Mouse (Mus musculus) brain, embryonic 14.5 days (tissue): ENCODE results near the gene Pepd. TPM values are rescaled to one million over a fixed set of nuclear protein-coding genes. Genes with fewer than 3 reads are reported as not detected.

Experiments
- DNase-seq: peaks from one replicate; pipeline ENCODE4 v3.0.0-alpha.2; 2011; ENCODE audit warnings: low read depth
- CTCF ChIP-seq: fragments of 200-500 bp; IDR thresholded peaks from 2 replicates; pipeline ENCODE4 v1.5.1; 2012; ENCODE audit warnings: inconsistent platforms, mild to moderate bottlenecking, moderate library complexity, borderline replicate concordance; ENCODE audit not compliant: insufficient read depth, insufficient read length; ENCODE audit errors: extremely low read depth
- POLR2A ChIP-seq: fragments of 200-500 bp; IDR thresholded peaks from 2 replicates; pipeline ENCODE4 v1.6.1; 2012; ENCODE audit warnings: mild to moderate bottlenecking, inconsistent platforms, borderline replicate concordance; ENCODE audit not compliant: poor library complexity, insufficient read depth, insufficient read length, severe bottlenecking; ENCODE audit errors: extremely low read depth
- polyA plus RNA-seq: library from polyadenylated mRNA; depleted of rRNA; stranded (reverse); fragments of >200 nt; gene quantifications from 2 replicates; pipeline ENCODE4 v1.2.3, GENCODE M21; 2012

Pepd gene
- polyA plus RNA-seq, 1 experiment: 41.6 TPM

- no peak for DNase-seq
- TF ChIP-seq POLR2A (no peak), CTCF (no peak)
Measured at GRCm38 (mm10) chr7:34985646-34986045, 73.5 kb downstream of the Pepd start.

- peak; percentile 69 for DNase-seq
- TF ChIP-seq POLR2A (no peak), CTCF (no peak)
Measured at GRCm38 (mm10) chr7:34986575-34987150, 74.5 kb downstream of the Pepd start.

GRCm38 (mm10) chr7:34987258-34987657 lies 75.1 kb downstream of the Pepd start:
- TF ChIP-seq CTCF (no peak), POLR2A (no peak)
- DNase-seq: no peak

- peak; percentile 49 for DNase-seq
Measured at GRCm38 (mm10) chr7:34988488-34988887, 76.3 kb downstream of the Pepd start.

GRCm38 (mm10) chr7:34991731-34992246 lies 79.6 kb downstream of the Pepd start:
- no peak for TF ChIP-seq POLR2A
- TF ChIP-seq CTCF: no peak
- DNase-seq: no peak

More at GRCm38 (mm10) chr7:34988488-34988887, 76.3 kb downstream of the Pepd start:
- TF ChIP-seq CTCF: no peak
- no peak for TF ChIP-seq POLR2A

DNA sequence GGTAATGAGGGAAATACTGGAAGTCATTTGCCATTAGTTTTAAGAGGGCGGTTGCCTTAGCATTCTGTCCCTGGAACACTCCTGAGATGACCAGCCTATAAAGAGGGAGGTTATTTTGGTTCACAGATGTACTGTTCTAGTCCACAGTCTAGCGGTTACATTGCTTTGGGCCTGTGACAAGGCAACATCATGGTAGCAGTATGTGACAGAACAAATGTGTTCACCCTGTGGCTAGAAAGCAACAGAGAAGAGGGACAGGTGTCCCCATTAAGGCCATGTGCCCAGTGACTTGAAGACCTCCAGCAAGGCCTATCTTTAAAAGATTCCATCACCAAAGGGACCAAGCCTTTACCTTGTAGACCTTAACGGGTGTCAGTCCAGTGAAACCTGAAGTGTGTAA lies 80.6 kb downstream of the Pepd start:
- no peak for TF ChIP-seq CTCF
- no peak for TF ChIP-seq POLR2A

DNA sequence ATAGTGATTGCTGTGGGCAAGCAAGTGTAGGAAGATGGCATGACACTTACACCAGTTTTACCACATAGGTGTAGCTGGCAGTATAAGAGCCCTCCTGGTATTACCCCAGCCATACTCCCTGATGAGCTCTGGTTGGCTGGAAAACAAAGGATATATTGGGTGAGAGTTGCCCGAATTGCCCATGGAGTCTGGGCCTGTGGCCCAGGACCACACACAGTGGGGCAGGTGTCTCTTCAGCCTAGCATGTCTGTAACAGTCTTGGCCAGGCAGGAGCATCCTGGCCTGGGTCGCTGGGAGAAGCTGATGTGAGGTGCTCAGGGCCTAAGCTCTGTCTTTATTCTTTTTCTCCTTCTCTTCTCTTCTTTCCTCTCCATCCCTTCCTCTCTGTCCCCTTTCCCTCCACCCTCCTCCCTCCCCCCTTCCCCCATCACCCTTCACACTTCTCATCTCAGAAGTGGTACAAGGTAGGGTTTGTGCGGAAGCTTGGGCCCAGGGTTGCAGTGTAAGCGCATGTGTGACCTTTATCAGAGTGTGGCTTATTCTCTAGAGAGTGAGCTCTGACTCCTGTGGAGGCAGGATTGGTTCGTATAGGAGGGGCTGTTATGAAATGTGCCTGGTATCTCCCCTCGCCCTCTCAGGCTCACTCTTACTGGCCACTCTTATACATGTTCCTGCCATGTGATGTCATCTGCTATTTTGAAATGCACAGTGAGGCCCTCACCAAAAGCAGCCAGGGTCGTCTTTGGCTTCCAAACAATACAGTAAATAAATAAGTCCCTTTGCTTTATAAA lies 83.9 kb downstream of the Pepd start:
- TF ChIP-seq CTCF (no peak), POLR2A (no peak)
- DNase-seq: no peak

More for the DNA sequence above, 80.6 kb downstream of the Pepd start:
- DNase-seq: no peak

DNA sequence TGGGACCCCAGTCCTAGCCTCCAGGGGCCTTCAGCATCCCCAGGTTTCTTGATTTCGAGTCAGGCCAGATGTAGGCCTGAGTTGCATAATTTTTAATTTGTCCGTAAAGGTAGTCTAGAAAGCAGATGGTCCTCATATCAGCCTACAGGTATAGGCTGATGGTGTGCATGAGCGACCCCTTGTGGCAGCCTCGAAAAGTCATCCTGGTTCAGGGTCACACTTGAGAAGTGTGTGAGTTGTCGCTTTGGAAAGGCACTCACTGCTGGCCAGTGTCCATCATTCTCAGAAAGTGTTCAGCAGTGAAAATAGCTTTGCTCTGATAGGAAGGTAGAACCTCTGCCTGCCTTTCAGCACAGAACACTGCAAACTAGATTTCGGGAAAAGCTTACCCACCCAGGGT lies 88.7 kb downstream of the Pepd start:
- TF ChIP-seq CTCF: peak; percentile 82
- no peak for TF ChIP-seq POLR2A
- peak; percentile 69 for DNase-seq

GRCm38 (mm10) chr7:35003171-35003737 lies 91.1 kb downstream of the Pepd start:
- TF ChIP-seq CTCF: no peak
- no peak for TF ChIP-seq POLR2A
- peak; percentile 60 for DNase-seq

DNA sequence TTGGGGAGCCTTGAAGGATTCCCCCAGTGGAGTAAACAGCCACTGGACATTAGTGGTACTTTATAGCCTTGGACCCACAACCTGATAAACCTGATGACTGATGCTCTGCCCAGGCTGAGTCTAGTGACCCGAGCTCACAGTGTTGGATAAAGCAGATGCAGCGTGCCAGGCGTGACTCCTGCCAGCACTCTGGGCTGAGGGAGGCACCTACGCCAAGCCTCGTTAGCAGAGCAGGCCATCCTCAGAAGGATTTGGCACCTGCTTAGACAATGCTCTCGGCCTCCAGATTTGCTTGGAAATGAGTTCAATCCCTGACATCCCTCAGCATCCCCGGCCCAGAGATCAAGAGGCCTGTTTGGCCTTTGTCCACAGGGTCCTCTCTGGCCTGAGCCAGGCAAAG lies 94.5 kb downstream of the Pepd start:
- no peak for TF ChIP-seq CTCF
- TF ChIP-seq POLR2A: no peak
- DNase-seq: peak; percentile 43

GRCm38 (mm10) chr7:35013228-35013627 lies 101.0 kb downstream of the Pepd start:
- peak; percentile 56 for DNase-seq
- TF ChIP-seq POLR2A (no peak), CTCF (no peak)
